In genomic region chr8:87087451-87088095, GRCm38 (mm10) we compare ENCODE assay signal across 8 mouse cellular contexts.
DNase-seq lines count a peak whose midpoint lies in the region; ATAC-seq and TF ChIP-seq lines count a peak whose summit lies in the region.

No protein-coding gene starts in this region.

- no peaks in the 10 kb centered on the region for H3K4me1 ChIP-seq in MEL (ENCODE audit: control insufficient read depth in 1 of 2, insufficient read depth in 2 of 2, low read length in 2 of 2)
- H3K4me1 ChIP-seq in hindbrain, postnatal 0 days (ENCODE audit: insufficient read depth, low read length) = 0 out of 2 replicates have a peak, but pooled peaks cover 2% of the 10 kb centered on the region
- no peaks in the 10 kb centered on the region for H3K4me1 ChIP-seq in forebrain, embryonic 15.5 days

- no peak for TF ChIP-seq POLR2A in MEL (IDR thresholded peaks at IDR 0.05; ENCODE audit: control insufficient read depth in 1 of 2, insufficient read depth in 1 of 2, low read depth in 1 of 2, low read length in 2 of 2, poor library complexity in 1 of 2)

- no peaks in the 10 kb centered on the region for H3K27me3 ChIP-seq in MEL (ENCODE audit: control insufficient read depth in 1 of 2, insufficient read depth in 2 of 2, low read length in 2 of 2)
- no peaks in the 10 kb centered on the region for H3K27me3 ChIP-seq in hindbrain, postnatal 0 days (ENCODE audit: insufficient read depth, low read length)
- H3K27me3 ChIP-seq in forebrain, embryonic 15.5 days = no peaks in the 10 kb centered on the region

- H3K9ac ChIP-seq in MEL (ENCODE audit: control insufficient read depth, low read depth, low read length, poor library complexity, severe bottlenecking) = no peak overlapping the region
- no peak overlapping the region for H3K9ac ChIP-seq in hindbrain, postnatal 0 days (replicated peaks; ENCODE audit: low read length)
- no peak overlapping the region for H3K9ac ChIP-seq in forebrain, embryonic 15.5 days (replicated peaks)

- TF ChIP-seq EP300 in MEL (IDR thresholded peaks at IDR 0.05; ENCODE audit: low read depth in 1 of 2, low read length in 2 of 2) = no peak

- no peak for TF ChIP-seq RAD21 in MEL (IDR thresholded peaks at IDR 0.05; ENCODE audit: low read depth, low read length)

- no peak overlapping the region for H3K27ac ChIP-seq in MEL (ENCODE audit: control insufficient read depth, low read depth, low read length)
- H3K27ac ChIP-seq in hindbrain, postnatal 0 days = peak overlapping the region; percentile 41; the same call in 1 of the 2 replicates
- H3K27ac ChIP-seq in forebrain, embryonic 15.5 days (replicated peaks) = no peak overlapping the region

- no peak overlapping the region for H3K4me3 ChIP-seq in MEL (ENCODE audit: control insufficient read depth in 1 of 2, insufficient read depth in 1 of 2, low read depth in 2 of 2, low read length in 2 of 2)
- H3K4me3 ChIP-seq in hindbrain, postnatal 0 days (ENCODE audit: low read length) = no peak overlapping the region
- no peak overlapping the region for H3K4me3 ChIP-seq in forebrain, embryonic 15.5 days

- no peaks in the 10 kb centered on the region for H3K9me3 ChIP-seq in MEL (replicated peaks; ENCODE audit: insufficient read depth, low read length)
- H3K9me3 ChIP-seq in hindbrain, postnatal 0 days (ENCODE audit: low read length) = no peaks in the 10 kb centered on the region
- H3K9me3 ChIP-seq in forebrain, embryonic 15.5 days = no peaks in the 10 kb centered on the region

- intact Hi-C loops in heart, postnatal 36 days (cut with DNase I) = no loop called here

- H3K36me3 ChIP-seq in MEL (ENCODE audit: control insufficient read depth in 1 of 2, insufficient read depth in 2 of 2, low read length in 2 of 2) = no peaks in the 10 kb centered on the region
- H3K36me3 ChIP-seq in hindbrain, postnatal 0 days (ENCODE audit: insufficient read depth, low read length) = no peaks in the 10 kb centered on the region
- no peaks in the 10 kb centered on the region for H3K36me3 ChIP-seq in forebrain, embryonic 15.5 days

- peak; percentile 5 to 11 for DNase-seq in heart, postnatal 36 days
- no peak for DNase-seq in heart, adult 8-10 months (ENCODE audit: low spot score)
- DNase-seq in MEL (ENCODE audit: low read depth, low spot score) = peak; percentile 28
- peak; percentile 59 to 66 for DNase-seq in cerebellum, adult 18-20 months
- peak; percentile 56 for DNase-seq in hindbrain, postnatal 0 days (ENCODE audit: low spot score)
- DNase-seq in spleen, adult 18-20 months = no peak
- no peak for DNase-seq in kidney, adult 18-20 months

- no peak overlapping the region for H3K4me2 ChIP-seq in hindbrain, postnatal 0 days (ENCODE audit: low read depth, low read length)
- no peak overlapping the region for H3K4me2 ChIP-seq in forebrain, embryonic 15.5 days (replicated peaks)

- H3K79me2 ChIP-seq in MEL (ENCODE audit: control insufficient read depth, insufficient read depth, low read length, poor library complexity) = no peaks in the 10 kb centered on the region

- WGBS in hindbrain, postnatal 0 days = 32% methylated on average over 9 of the region's 9 CpGs
- 45% methylated on average over 9 of the region's 9 CpGs for WGBS in forebrain, embryonic 15.5 days

- ATAC-seq in hindbrain, postnatal 0 days = no peak
- ATAC-seq in forebrain, embryonic 15.5 days (replicated peaks) = no peak

- no peak for TF ChIP-seq CTCF in MEL (IDR thresholded peaks at IDR 0.05 in 2 of 3, conservative IDR thresholded peaks at IDR 0.05 in 1 of 3; ENCODE audit: control insufficient read depth in 1 of 3, insufficient read depth in 1 of 3, low read depth in 2 of 3, low read length in 3 of 3, poor library complexity in 1 of 3, severe bottlenecking in 1 of 3)
- no peak for TF ChIP-seq CTCF in hindbrain, postnatal 0 days (IDR thresholded peaks at IDR 0.05; ENCODE audit: low read depth)

TF ChIP-seq in MEL, 35 proteins besides CTCF, POLR2A, EP300 and RAD21:
- TF ChIP-seq TAL1 (IDR thresholded peaks at IDR 0.05; ENCODE audit: low read length) (no peak), MAFK (IDR thresholded peaks at IDR 0.05; ENCODE audit: borderline replicate concordance, low read depth, low read length) (no peak), KAT2A (conservative IDR thresholded peaks at IDR 0.05; ENCODE audit: low read depth, low read length) (no peak), HCFC1 (IDR thresholded peaks at IDR 0.05; ENCODE audit: low read depth, low read length) (no peak), TBP (IDR thresholded peaks at IDR 0.05; ENCODE audit: low read depth, low read length) (no peak), RCOR1 (IDR thresholded peaks at IDR 0.05; ENCODE audit: low read depth, low read length) (no peak), ELF1 (IDR thresholded peaks at IDR 0.05; ENCODE audit: low read depth, low read length) (no peak), ZC3H11A (IDR thresholded peaks at IDR 0.05; ENCODE audit: low read depth, low read length) (no peak), USF1 (IDR thresholded peaks at IDR 0.05; ENCODE audit: low read depth, low read length) (no peak), UBTF (IDR thresholded peaks at IDR 0.05; ENCODE audit: borderline replicate concordance, insufficient read depth, low read depth, low read length) (no peak), BHLHE40 (IDR thresholded peaks at IDR 0.05; ENCODE audit: borderline replicate concordance, low read depth, low read length) (no peak), CHD1 (IDR thresholded peaks at IDR 0.05; ENCODE audit: low read depth, low read length) (no peak), USF2 (IDR thresholded peaks at IDR 0.05; ENCODE audit: borderline replicate concordance in 1 of 2, insufficient read depth in 1 of 2, low read depth in 1 of 2, low read length in 2 of 2) (no peak), MYB (IDR thresholded peaks at IDR 0.05; ENCODE audit: low read depth, low read length) (no peak), ETS1 (IDR thresholded peaks at IDR 0.05; ENCODE audit: low read depth, low read length) (no peak)

Comparison
In these comparisons a context has a peak if more than half of its experiments do, and no peak if none do; other contexts are left out.
1. DNase-seq: peak in heart, postnatal 36 days (2 of 2), MEL (single experiment), cerebellum, adult 18-20 months (2 of 2) and hindbrain, postnatal 0 days (single experiment); none in heart, adult 8-10 months (single experiment), spleen, adult 18-20 months (0 of 2) and kidney, adult 18-20 months (single experiment).